Mouse (Mus musculus): ENCODE data around the gene Cdc45.
A peak's percentile ranks its signal among the peaks of the same experiment; 100 is the strongest.
"Not testable (repeated sequence)": the region's sequence is repeated elsewhere in the genome, so short reads cannot be mapped to it uniquely, and the experiment has no call there.

The Cdc45 gene

DNA sequence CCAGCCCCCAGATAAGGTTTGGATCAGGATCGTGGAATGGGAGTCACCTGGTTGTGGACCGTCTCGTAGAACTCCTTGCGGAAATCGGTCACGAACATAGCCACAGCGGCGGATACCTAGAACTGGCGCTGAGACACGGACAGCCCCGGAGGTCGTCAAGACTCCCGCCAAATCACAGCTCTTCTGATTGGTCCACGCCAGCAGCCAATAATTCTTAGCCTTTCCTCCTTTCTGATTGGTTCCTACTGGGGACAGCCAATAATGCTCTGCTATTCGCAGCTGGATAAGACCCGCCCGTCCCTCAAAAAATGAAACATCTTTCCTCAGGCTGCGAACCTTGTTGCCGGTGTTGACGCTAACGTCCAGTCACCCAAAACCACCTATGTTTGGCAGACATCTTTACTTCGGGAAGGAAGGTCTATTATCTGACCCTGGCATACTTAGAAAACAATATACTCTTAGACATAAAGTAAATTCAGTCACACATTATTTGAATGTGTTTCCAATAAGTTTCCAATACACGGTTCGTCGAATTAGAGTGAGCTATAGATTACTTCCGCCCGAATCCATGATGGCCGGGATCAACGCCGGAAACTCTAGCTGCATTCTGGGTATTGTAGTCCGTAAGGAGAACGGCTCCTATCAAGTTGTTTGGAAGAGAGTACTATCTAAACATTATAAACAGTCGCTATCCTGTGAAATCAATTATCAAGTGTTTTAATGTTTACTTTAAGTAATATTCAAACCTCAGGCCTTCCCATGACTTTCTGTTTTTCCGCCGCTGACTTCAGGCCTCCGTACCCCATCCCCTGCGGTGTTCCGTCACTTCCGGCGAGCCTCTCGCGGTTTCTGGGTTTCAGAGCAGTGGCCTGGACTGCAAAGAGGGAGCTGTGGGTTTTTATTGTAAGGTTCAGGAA lies at the start of gene Cdc45, which contains the start of gene Ufd1:
Gene Cdc45, minus strand, starts transcription at position 520 of the 917 bp plus-strand sequence.
Gene Ufd1, plus strand, starts transcription at position 312 of the 917 bp plus-strand sequence.
- DNase-seq (ENCODE audit: low spot score): peak; percentile 90

- DNase-seq (ENCODE audit: low spot score): peak; percentile 9
These were observed 48.4 kb upstream of the Cdc45 start for GRCm38 (mm10) chr16:18860186-18860585.

DNA sequence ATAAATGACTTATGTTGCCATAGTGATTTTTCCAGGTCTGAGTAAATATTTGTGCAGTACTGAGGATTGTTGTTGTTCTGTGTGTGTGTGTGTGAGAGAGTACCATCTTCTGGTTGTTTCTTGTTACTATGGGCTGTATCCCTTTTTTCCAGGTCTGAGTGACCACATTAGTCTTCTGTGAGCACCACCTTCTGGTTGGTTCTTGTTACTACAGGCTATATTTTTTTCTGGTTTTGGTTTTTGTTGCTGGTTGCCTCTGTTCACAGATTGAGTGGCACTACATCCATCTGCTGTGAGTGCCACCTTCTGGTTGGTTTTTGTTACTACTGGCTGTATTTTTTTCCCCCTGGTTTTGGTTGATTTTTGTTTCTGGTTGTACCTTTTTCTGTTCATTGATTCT lies 46.8 kb upstream of the Cdc45 start:
- no peak for DNase-seq (ENCODE audit: low spot score)

DNA sequence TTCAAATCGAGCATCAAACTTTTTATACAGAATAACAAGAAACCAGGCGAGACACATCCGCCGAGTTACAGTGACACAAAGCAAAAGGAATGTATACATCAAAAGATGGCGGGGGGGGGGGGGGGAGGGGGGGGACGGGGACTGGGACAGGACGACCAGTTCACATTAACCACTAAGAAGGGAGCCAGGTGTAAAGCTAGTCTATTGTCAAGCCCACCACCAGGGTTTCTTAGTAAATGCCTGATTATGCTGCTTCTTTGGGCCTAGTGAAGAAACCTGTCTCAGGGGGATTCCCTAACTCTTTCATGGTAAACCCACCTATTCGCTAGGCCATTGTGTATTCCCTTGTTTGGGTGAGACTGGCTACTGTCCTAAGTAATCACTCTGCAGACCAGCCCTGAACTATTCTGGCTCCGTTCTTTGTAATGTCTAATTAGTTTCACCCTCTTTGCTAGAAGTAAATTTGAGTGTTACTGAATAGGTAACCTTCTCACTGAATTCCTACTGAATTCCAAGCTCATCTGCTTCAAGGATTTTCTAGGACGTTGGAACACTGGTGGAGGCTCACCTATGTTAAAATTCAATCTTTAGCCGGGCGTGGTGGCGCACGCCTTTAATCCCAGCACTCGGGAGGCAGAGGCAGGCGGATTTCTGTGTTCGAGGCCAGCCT lies 37.9 kb upstream of the Cdc45 start:
- not testable (repeated sequence) for DNase-seq (ENCODE audit: low spot score)

DNA sequence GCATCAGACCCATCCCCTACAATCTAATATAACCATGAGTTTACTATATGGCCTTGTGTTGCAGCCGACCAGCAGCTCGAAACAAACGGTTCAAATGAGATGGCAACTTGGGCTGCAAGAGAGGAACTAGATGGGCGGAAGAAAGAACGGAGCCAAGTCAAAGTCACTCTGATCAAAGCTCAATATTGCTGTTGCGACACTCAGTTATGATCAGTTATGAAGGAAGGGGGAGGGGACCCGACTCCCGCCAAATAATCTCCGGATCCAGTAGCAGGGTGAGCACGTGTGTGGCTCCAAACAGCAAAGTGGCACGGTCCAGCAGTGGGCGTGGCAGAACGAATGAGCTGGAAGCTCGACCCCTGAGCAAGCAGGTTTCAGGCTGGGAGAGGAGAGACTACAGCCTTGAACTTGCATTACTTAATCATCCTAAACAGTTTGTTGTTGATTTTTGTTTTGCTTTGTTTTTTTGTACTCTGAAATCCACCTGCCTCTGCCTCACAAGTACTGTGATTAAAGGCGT lies 34.6 kb upstream of the Cdc45 start:
- no peak for DNase-seq (ENCODE audit: low spot score)

DNA sequence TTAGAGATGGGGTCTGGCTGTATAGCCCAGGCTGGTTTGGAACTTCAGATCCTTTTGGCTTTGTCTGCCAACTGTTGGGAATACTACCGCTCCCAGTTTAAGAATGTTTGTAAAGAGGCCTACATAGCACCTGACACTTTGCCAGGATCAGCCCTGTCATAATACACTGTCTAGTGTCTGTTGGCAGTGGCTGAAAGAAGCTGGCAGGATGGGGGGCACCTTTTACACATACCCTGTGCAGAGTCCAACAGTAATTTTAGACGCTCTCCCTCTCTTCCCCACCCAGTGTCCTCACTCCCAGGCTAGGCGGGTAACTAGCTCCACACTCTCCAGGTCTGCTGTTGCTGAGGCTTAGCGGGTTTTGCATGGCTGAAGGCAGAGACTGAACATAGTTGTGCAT lies 26.6 kb upstream of the Cdc45 start:
- DNase-seq (ENCODE audit: low spot score): no peak

DNA sequence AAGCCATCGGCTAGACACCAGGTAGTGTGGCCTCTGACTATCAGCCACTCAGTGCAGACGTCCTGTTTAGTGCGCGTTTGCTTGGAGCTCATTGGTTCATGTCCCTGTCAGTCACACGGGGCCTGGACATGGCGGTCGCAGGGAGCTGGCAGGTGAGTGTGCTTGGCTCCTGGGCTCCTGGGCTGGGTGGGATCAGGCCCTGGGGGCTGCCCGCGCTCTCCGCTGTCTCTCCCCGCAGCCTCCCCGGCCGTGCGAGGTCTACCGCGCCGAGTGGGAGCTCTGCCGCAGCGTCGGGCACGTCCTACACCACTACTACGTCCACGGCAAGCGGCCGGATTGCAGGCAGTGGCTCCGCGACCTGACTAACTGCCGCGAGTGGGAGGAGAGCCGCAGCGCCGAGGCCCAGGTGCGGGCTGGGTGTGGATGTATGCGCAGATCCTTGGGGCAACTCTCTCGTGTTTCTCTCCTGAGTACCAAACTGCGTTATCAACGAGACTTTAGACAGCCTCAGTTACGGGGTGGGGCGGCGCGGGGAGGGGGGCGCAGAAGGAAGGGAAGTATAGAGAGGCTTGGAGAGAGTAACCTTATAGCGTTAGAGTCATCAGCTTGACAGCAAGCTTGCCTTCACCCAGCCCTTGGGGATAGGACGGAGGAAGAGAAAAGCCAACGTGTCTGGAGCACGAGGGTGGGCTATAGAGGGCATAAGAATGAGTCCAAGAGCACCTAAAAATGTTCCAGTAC lies 24.9 kb upstream of the Cdc45 start, which contains the start of the genes 2510002D24Rik and Gm28539:
Gene 2510002D24Rik, plus strand, starts transcription at position 111 of the 741 bp plus-strand sequence.
Gene Gm28539, plus strand, starts transcription at position 117 of the 741 bp plus-strand sequence.
- DNase-seq (ENCODE audit: low spot score): peak; percentile 97

DNA sequence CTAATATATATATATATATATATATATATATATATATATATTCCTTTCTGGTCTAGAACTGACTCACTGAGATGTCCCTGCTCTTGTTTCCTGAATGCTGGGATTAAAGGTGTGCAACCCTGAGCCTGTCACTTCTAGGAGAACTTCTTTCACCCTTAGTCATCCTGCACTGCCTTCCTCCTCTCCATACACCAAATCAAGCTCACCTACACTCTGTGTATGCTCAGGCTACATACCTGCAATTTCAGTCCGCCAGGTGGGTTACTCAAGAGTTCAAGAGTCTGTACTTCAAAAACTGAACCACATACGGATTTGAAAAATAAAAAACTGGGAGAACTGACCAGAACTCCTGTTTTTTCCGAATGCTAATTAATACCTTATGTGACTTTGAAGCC lies 24.3 kb upstream of the Cdc45 start:
- DNase-seq (ENCODE audit: low spot score): no peak

DNA sequence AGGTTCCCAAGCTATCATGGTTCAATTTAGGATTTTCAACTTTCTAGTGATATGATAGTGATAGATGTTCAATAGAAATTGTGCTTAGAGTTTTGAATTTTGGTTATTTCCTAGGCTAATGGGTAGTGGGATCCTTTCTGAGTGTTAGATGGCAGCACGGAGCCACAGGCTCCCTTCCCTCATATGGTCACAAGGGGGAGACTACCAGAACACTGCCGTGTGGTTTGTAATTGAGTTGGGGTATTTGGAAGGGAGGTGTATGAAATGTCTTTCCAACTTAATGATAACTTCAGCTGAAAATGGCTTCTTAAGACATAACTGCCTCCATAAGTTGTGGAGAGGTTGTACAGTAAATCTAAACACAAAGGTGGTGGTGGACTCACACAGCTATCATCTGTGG lies 21.7 kb upstream of the Cdc45 start:
- no peak for DNase-seq (ENCODE audit: low spot score)

- no peak for DNase-seq (ENCODE audit: low spot score)
These were observed 17.3 kb upstream of the Cdc45 start for GRCm38 (mm10) chr16:18829102-18829501.

DNA sequence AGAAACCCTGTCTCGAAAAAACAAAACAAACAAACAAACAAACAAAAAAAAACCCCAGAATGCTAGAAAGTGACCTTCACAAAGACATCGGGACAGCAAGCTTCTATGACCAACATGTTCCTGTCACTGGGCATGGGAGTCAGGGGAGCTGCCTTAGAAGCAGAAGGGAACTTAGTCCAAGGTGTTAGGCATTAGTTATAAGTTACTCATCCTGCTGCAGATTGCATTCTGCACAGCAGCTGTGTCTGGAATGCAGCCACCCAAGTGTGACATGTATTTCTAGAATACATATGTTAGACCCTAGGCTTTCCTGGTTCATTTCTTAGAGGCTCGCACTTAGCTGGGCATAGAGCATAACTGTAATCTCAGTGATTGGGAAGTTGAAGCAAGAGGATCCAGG lies 16.8 kb upstream of the Cdc45 start:
- no peak for DNase-seq (ENCODE audit: low spot score)

DNA sequence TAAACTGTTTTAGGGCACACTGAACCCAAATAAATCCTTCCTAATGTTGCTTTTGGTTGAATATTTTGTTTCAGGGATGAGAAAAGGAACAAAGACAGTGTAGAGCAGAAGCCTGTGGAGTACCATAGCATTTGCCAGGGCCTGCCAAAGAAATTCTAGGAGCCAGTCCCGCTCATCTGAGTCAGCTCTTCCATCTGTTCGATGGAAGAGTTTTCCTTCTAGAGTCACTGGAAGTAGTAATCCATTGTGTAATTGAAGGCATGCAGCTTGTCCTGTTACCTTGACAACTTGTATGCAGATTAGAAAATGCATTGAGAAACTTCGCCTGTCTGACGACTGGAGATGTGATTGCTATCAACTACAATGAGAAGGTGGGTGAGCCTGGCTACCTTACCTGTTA lies 11.1 kb upstream of the Cdc45 start:
- DNase-seq (ENCODE audit: low spot score): no peak

DNA sequence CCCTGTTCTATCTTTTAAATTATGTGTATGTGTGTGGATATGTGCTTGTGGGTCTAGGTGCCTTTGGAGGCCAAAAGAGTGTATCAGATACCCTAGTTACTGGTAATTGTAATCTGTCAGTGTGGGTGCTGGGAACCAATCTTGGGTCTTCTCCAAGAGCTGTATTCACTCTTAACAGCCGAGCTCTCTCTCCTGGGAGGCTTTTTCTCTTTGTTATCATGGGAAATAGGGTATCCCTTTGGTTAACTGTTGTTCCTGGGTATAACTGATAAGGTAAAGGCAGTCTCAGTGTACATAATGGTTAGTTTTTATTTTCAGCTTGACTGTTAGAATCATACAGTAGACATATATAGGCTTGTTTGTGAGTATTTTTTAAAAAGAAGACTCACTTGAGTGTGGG lies 10.6 kb upstream of the Cdc45 start:
- DNase-seq (ENCODE audit: low spot score): no peak

GRCm38 (mm10) chr16:18812385-18812910 lies 661 bp upstream of the Cdc45 start:
- DNase-seq (ENCODE audit: low spot score): no peak

GRCm38 (mm10) chr16:18811032-18811431 lies 755 bp downstream of the Cdc45 start:
- no peak for DNase-seq (ENCODE audit: low spot score)

GRCm38 (mm10) chr16:18809001-18809400 lies 2.8 kb downstream of the Cdc45 start:
- DNase-seq (ENCODE audit: low spot score): no peak

DNA sequence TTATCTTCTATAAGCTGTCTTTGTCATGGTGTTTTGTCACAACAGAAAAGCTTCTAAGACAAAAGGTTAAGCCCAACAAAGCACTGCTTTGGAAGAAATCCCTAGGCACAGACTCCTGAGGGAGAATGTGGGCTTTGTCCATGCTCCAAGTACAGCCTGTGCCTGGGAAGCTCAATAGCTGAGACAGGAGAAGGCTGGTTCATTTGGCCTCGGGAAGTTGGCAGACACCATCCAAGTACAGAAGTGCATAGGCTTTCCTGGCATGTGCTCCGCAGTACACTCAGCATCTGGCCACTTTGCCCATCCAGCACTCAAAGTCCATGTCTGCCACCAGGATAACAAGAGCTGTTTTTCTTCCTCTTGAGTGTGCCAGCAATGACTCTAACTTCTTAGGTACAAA lies 6.0 kb downstream of the Cdc45 start:
- no peak for DNase-seq (ENCODE audit: low spot score)

DNA sequence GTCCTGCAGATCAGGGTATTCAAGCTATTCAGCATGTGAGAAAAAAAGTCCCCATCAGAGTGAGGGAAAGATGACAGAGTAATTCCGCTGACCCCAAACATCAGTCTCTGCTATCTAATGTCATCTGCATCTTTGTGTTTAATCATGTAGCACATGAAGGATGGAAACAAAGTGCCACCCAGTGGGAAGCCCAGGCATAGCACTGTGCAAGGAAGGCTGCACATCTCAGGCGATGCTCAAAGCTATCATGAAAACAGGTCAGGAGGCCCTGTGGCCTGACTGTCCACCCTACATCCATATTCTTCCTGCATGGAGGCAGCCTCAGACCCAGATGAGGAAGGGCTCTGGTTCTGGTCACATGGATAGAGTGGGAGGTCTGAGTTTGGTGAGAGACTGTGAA lies 12.9 kb downstream of the Cdc45 start:
- DNase-seq (ENCODE audit: low spot score): peak; percentile 62

- no peak for DNase-seq (ENCODE audit: low spot score)
These were observed 13.6 kb downstream of the Cdc45 start for GRCm38 (mm10) chr16:18798151-18798550.

DNA sequence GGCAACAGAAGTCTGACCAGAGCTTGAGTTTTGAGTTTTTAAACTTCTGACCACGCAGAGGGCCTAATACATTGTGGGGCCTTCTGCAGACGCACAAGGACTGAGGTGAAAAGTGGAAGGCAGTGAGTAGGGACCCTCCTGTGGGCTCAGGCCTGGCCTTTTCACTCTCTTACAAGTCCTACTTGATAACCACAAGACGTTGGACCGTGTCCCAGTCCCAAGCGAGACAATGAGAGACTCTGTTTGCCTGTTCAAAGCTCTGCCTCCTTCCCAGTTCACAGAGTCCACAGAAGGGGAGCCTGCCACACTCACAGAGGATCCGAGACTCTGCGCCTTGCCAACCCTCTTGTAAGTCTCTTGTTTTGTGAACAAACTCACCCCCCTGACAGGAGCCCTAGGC lies 15.1 kb downstream of the Cdc45 start:
- no peak for DNase-seq (ENCODE audit: low spot score)

DNA sequence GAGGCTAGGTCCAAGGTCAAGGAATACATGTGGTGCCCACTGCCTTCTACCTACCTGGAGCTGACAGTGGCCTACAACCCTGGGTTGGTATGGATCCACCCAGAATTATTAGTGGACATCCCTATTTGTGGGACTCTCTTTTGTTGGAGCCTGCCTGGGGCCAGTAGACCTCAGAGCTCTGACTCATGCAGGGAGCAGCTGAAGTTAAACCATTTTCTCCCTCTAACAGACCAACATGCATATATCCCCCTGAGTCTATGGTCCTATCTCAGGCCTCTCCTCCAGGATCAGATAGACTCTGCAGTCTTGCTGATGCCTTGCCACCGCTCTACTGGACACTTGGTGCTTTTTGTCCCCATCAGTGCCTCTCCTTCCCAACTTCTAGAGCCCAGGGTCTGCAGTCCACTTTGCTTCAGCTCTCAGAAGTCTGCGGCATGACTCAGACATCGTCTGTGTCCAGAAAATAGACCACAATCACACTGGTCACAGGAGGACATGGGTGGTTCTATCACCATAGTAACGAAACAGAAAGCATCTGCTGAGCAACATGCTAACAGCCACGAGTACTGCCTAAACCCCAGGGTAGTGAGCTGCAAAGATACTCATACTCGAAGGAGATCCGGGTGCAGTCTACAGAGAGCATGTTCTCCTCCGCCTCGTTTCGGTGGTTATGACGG lies 16.4 kb downstream of the Cdc45 start:
- DNase-seq (ENCODE audit: low spot score): no peak
